Mouse (Mus musculus) liver, adult 2 months (tissue): ENCODE results near the gene Ankrd23.

Source experiments
- CTCF ChIP-seq: fragments of 200-500 bp; IDR thresholded peaks from 2 replicates; pipeline ENCODE4 v1.5.1; 2011; ENCODE audit warnings: low read depth, low read length, control low read depth
- POLR2A ChIP-seq: fragments of 200-500 bp; IDR thresholded peaks from 2 replicates; pipeline ENCODE4 v1.6.1; 2011; ENCODE audit warnings: low read length, control low read depth; ENCODE audit not compliant: insufficient read depth; ENCODE audit errors: extremely low read depth

DNA sequence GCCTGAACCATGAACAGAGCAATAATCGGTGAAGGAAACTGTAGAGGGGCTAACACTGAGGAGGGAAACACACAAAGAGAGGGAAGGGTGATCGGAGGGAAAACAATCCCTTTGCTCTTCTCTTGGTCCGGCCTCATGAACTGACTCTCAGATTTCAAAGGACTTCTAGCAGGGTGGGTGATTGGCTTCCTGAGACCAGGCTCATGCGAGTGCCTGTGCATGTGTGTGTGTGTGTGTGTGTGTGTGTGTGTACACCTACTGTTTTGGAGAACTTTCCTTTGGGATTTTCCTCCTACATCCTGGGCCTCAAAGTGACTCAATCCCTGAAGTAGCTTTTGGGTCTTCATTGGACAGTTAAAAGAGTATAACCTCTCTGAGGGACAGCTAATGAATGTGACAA, 49.6 kb upstream of the Ankrd23 start:
- TF ChIP-seq POLR2A, result no peak
- no peak for TF ChIP-seq CTCF
